Comparison of ENCODE assay signal across 9 mouse cellular contexts in genomic region chr2:172042125-172042524, GRCm38 (mm10). TPM values are rescaled to one million over a fixed set of nuclear protein-coding genes. Genes with fewer than 3 reads are reported as not detected.
DNase-seq lines count a peak whose midpoint lies in the region; ATAC-seq and TF ChIP-seq lines count a peak whose summit lies in the region.
"Had no signal": no experiment of that assay in that cellular context is flagged by ENCODE, and none has a peak within 500 bp of the region (broad histone marks: within the 10 kb centered on the region; RNA-seq: fewer than 3 reads in every experiment).

No protein-coding gene starts in this region.

- TF ChIP-seq EP300 in lung, postnatal 0 days (IDR thresholded peaks at IDR 0.05): no peak

- TF ChIP-seq CTCF in brain, embryonic 14.5 days (IDR thresholded peaks at IDR 0.05; ENCODE audit: borderline replicate concordance, extremely low read depth, insufficient read depth, insufficient read length): no peak
- TF ChIP-seq CTCF in lung, postnatal 0 days (IDR thresholded peaks at IDR 0.05): peak; percentile 39

- peak overlapping the region; percentile 75 for H3K9ac ChIP-seq in hindbrain, embryonic 13.5 days
- H3K9ac ChIP-seq in lung, postnatal 0 days (replicated peaks; ENCODE audit: low read depth): no peak overlapping the region

- peaks cover 62% of the 10 kb centered on the region for H3K27me3 ChIP-seq in hindbrain, embryonic 13.5 days
- H3K27me3 ChIP-seq in lung, postnatal 0 days (replicated peaks; ENCODE audit: insufficient read depth, low read length): peaks cover 18% of the 10 kb centered on the region

- H3K36me3 ChIP-seq in hindbrain, embryonic 13.5 days: no peaks in the 10 kb centered on the region
- no peaks in the 10 kb centered on the region for H3K36me3 ChIP-seq in lung, postnatal 0 days (ENCODE audit: insufficient read depth, low read length)

- H3K9me3 ChIP-seq in hindbrain, embryonic 13.5 days: no peaks in the 10 kb centered on the region
- H3K9me3 ChIP-seq in lung, postnatal 0 days (ENCODE audit: low read length): no peaks in the 10 kb centered on the region

- peak overlapping the region; percentile 78 for H3K27ac ChIP-seq in hindbrain, embryonic 13.5 days
- no peak overlapping the region for H3K27ac ChIP-seq in lung, postnatal 0 days (ENCODE audit: low read length)

- TF ChIP-seq POLR2A in brain, embryonic 14.5 days (IDR thresholded peaks at IDR 0.05; ENCODE audit: borderline replicate concordance, extremely low read depth, insufficient read depth, insufficient read length, poor library complexity, severe bottlenecking): no peak

- peak; percentile 61 for ATAC-seq in hindbrain, embryonic 13.5 days (ENCODE audit: low FRiP score)
- ATAC-seq in lung, postnatal 0 days: peak; percentile 85

- H3K4me1 ChIP-seq in hindbrain, embryonic 13.5 days (replicated peaks): peaks cover 52% of the 10 kb centered on the region
- H3K4me1 ChIP-seq in lung, postnatal 0 days (ENCODE audit: insufficient read depth, low read depth, low read length): no peaks in the 10 kb centered on the region

- peak overlapping the region; percentile 55 for H3K4me3 ChIP-seq in hindbrain, embryonic 13.5 days
- no peak overlapping the region for H3K4me3 ChIP-seq in lung, postnatal 0 days (ENCODE audit: low read depth, low read length)

- under 1% methylated on average over 33 of the region's 34 CpGs for WGBS in hindbrain, embryonic 13.5 days
- under 1% methylated on average over 33 of the region's 34 CpGs for WGBS in lung, postnatal 0 days

- DNase-seq in ES-CJ7 (ENCODE audit: low read depth, low spot score): peak; percentile 82
- peak; percentile 87 for DNase-seq in brain, embryonic 14.5 days (ENCODE audit: low read depth)
- DNase-seq in forelimb bud, embryonic 11.5 days (ENCODE audit: low read depth, low spot score): peak; percentile 89
- peak; percentile 60 to 61 for DNase-seq in layer of hippocampus, postnatal 14 days (ENCODE audit: low spot score in 2 of 2)
- peak; percentile 87 for DNase-seq in lung, postnatal 0 days (ENCODE audit: low spot score)
- peak; percentile 59 for DNase-seq in retina, postnatal 1 day
- no peak for DNase-seq in B cell, adult 2 months

- peak overlapping the region; percentile 94 for H3K4me2 ChIP-seq in hindbrain, embryonic 13.5 days
- H3K4me2 ChIP-seq in lung, postnatal 0 days (replicated peaks; ENCODE audit: low read depth, low read length): no peak overlapping the region

RNA-seq across cellular contexts. Expression of gene Cbln4, which starts 1.1 kb away (rescaled TPM):
- 11.5 and 15.8 TPM in 2 replicates for polyA plus RNA-seq in brain, embryonic 14.5 days (2012; rRNA removed)
- 23.1 and 24.8 TPM in 2 replicates for polyA plus RNA-seq in hindbrain, embryonic 13.5 days (2015; fragmentation: Nextera tagmentation; extraction: Ambion mirVana)
- 10 to 100 TPM in 1 of 2 experiments, 1 to 10 TPM in 1; 9.4 to 10.3 TPM for total RNA-seq in layer of hippocampus, postnatal 14 days (2021)
- not detected in 2 replicates for polyA plus RNA-seq in lung, postnatal 0 days (2015; fragmentation: Nextera tagmentation; extraction: Ambion mirVana)
- total RNA-seq: neutrophil, adult 5-6 weeks had no signal

Comparison
In these comparisons a context has a peak if more than half of its experiments do, and no peak if none do; other contexts are left out.
1. DNase-seq: peak in ES-CJ7 (single experiment), brain, embryonic 14.5 days (single experiment), forelimb bud, embryonic 11.5 days (single experiment), layer of hippocampus, postnatal 14 days (2 of 2), lung, postnatal 0 days (single experiment) and retina, postnatal 1 day (single experiment); none in B cell, adult 2 months (0 of 2).
2. RNA of gene Cbln4, which starts 1.1 kb away (polyA plus RNA-seq): 23.1 to 24.8 TPM in hindbrain, embryonic 13.5 days and 11.5 to 15.8 TPM in brain, embryonic 14.5 days; not detected in lung, postnatal 0 days; every median in the first group is over 10 times any median in the second.